Mouse (Mus musculus): ENCODE results near the gene Abca4. TPM values are rescaled to one million over a fixed set of nuclear protein-coding genes. Genes with fewer than 3 reads are reported as not detected.

Abca4 gene
- total and polyA plus RNA-seq, 3 experiments = 0.15 to 0.49 TPM; not detected in 1

GRCm38 (mm10) chr3:122019159-122019558 is 25.1 kb upstream of the Abca4 start:
- Histone ChIP-seq H3K9me3 (replicated peaks; ENCODE audit: insufficient read depth, low read length) (no peaks in the 10 kb centered on the region), H3K36me3 (ENCODE audit: control insufficient read depth in 1 of 2, insufficient read depth in 2 of 2, low read length in 2 of 2) (no peaks in the 10 kb centered on the region), H3K27me3 (ENCODE audit: control insufficient read depth in 1 of 2, insufficient read depth in 2 of 2, low read length in 2 of 2) (no peaks in the 10 kb centered on the region), H3K4me1 (ENCODE audit: control insufficient read depth in 1 of 2, insufficient read depth in 2 of 2, low read length in 2 of 2) (no peaks in the 10 kb centered on the region), H3K27ac (ENCODE audit: control insufficient read depth, low read depth, low read length) (no peak overlapping the region), H3K4me3 (ENCODE audit: control insufficient read depth in 1 of 2, insufficient read depth in 1 of 2, low read depth in 2 of 2, low read length in 2 of 2) (no peak overlapping the region), H3K9ac (ENCODE audit: control insufficient read depth, low read depth, low read length, poor library complexity, severe bottlenecking) (no peak overlapping the region), H3K79me2 (ENCODE audit: control insufficient read depth, insufficient read depth, low read length, poor library complexity) (no peaks in the 10 kb centered on the region)
- no peak for DNase-seq (ENCODE audit: low read depth, low spot score)
- no peak for TF ChIP-seq TBP (IDR thresholded peaks at IDR 0.05; ENCODE audit: low read depth, low read length)
- no peak for TF ChIP-seq HCFC1 (IDR thresholded peaks at IDR 0.05; ENCODE audit: low read depth, low read length)
- no peak for TF ChIP-seq KAT2A (conservative IDR thresholded peaks at IDR 0.05; ENCODE audit: low read depth, low read length)
- no peak for TF ChIP-seq RAD21 (IDR thresholded peaks at IDR 0.05; ENCODE audit: low read depth, low read length)
- TF ChIP-seq CTCF (IDR thresholded peaks at IDR 0.05 in 2 of 3, conservative IDR thresholded peaks at IDR 0.05 in 1 of 3; ENCODE audit: control insufficient read depth in 1 of 3, insufficient read depth in 1 of 3, low read depth in 2 of 3, low read length in 3 of 3, poor library complexity in 1 of 3, severe bottlenecking in 1 of 3) = no peak
- no peak for TF ChIP-seq NELFE (IDR thresholded peaks at IDR 0.05; ENCODE audit: low read depth, low read length)
- no peak for TF ChIP-seq RCOR1 (IDR thresholded peaks at IDR 0.05; ENCODE audit: low read depth, low read length)
- TF ChIP-seq ELF1 (IDR thresholded peaks at IDR 0.05; ENCODE audit: low read depth, low read length) = no peak
- no peak for TF ChIP-seq CHD1 (IDR thresholded peaks at IDR 0.05; ENCODE audit: low read depth, low read length)
- TF ChIP-seq ZMIZ1 (IDR thresholded peaks at IDR 0.05; ENCODE audit: low read depth, low read length) = no peak
- TF ChIP-seq MEF2A (IDR thresholded peaks at IDR 0.05; ENCODE audit: extremely low read depth, insufficient replicate concordance, low read depth, low read length, poor library complexity, severe bottlenecking) = no peak
- no peak for TF ChIP-seq MYB (IDR thresholded peaks at IDR 0.05; ENCODE audit: low read depth, low read length)
- TF ChIP-seq BHLHE40 (IDR thresholded peaks at IDR 0.05; ENCODE audit: borderline replicate concordance, low read depth, low read length) = no peak
- no peak for TF ChIP-seq POLR2AphosphoS5 (IDR thresholded peaks at IDR 0.05; ENCODE audit: borderline replicate concordance, low read depth, low read length)
- TF ChIP-seq TCF12 (IDR thresholded peaks at IDR 0.05; ENCODE audit: low read depth, low read length) = no peak
- no peak for TF ChIP-seq MYC (IDR thresholded peaks at IDR 0.05; ENCODE audit: low read depth, low read length)
- TF ChIP-seq GATA1 (IDR thresholded peaks at IDR 0.05; ENCODE audit: low read depth, low read length) = no peak

- H3K9me3 ChIP-seq (replicated peaks; ENCODE audit: insufficient read depth, low read length) = no peaks in the 10 kb centered on the region
- no peak overlapping the region for H3K4me3 ChIP-seq (ENCODE audit: control insufficient read depth in 1 of 2, insufficient read depth in 1 of 2, low read depth in 2 of 2, low read length in 2 of 2)
- no peaks in the 10 kb centered on the region for H3K79me2 ChIP-seq (ENCODE audit: control insufficient read depth, insufficient read depth, low read length, poor library complexity)
- H3K4me1 ChIP-seq (ENCODE audit: control insufficient read depth in 1 of 2, insufficient read depth in 2 of 2, low read length in 2 of 2) = no peaks in the 10 kb centered on the region
- no peaks in the 10 kb centered on the region for H3K27me3 ChIP-seq (ENCODE audit: control insufficient read depth in 1 of 2, insufficient read depth in 2 of 2, low read length in 2 of 2)
- H3K36me3 ChIP-seq (ENCODE audit: control insufficient read depth in 1 of 2, insufficient read depth in 2 of 2, low read length in 2 of 2) = no peaks in the 10 kb centered on the region
- TF ChIP-seq MAZ (IDR thresholded peaks at IDR 0.05; ENCODE audit: low read depth, low read length) (no peak), MAFK (IDR thresholded peaks at IDR 0.05; ENCODE audit: borderline replicate concordance, low read depth, low read length) (no peak)
- no peak overlapping the region for H3K9ac ChIP-seq (ENCODE audit: control insufficient read depth, low read depth, low read length, poor library complexity, severe bottlenecking)
- DNase-seq (ENCODE audit: low read depth, low spot score) = no peak
- H3K27ac ChIP-seq (ENCODE audit: control insufficient read depth, low read depth, low read length) = no peak overlapping the region
These were observed 23.1 kb upstream of the Abca4 start for GRCm38 (mm10) chr3:122021029-122021652.
